Mouse (Mus musculus): Measurements from ENCODE around the gene Edil3.

DNA sequence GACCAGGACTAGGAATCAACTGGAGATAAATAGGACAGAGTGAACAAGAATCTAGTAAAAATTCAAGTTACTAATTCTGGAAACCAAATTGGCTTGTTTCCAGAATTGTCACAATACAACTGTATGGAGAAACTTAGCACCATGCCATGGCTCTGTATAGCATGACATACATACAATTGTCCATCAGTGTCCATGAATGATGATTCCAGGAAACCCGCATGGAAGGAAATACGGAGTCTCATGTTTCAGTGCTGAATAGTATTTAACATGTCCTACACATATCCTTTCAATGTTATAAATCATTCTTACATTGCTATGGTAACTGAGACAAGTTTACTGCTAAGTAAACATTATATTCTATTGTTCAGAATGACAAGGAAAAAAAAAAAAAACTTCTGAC is 58.7 kb downstream of the Edil3 start:
- TF ChIP-seq CTCF (conservative IDR thresholded peaks at IDR 0.05; ENCODE audit: insufficient read depth, insufficient read length, low read depth, low read length), result no peak
- TF ChIP-seq POLR2A (IDR thresholded peaks at IDR 0.05; ENCODE audit: low read depth, low read length), result no peak

Data from kidney, adult 2 months (tissue).